Mouse (Mus musculus): ENCODE data around the gene Tm4sf20.

The Tm4sf20 gene

GRCm38 (mm10) chr1:82717816-82718512 lies 50.3 kb downstream of the Tm4sf20 start:
- in situ Hi-C loops (cut with MboI, MseI) = no loop called here

Data from T-helper 17 cell (primary cell).